Mouse (Mus musculus): ENCODE measurements around the gene Tspan9. TPM values are rescaled to one million over a fixed set of nuclear protein-coding genes. Genes with fewer than 3 reads are reported as not detected.

Tspan9 gene
- polyA plus RNA-seq, 1 experiment from 2014 or later: 177 TPM

DNA sequence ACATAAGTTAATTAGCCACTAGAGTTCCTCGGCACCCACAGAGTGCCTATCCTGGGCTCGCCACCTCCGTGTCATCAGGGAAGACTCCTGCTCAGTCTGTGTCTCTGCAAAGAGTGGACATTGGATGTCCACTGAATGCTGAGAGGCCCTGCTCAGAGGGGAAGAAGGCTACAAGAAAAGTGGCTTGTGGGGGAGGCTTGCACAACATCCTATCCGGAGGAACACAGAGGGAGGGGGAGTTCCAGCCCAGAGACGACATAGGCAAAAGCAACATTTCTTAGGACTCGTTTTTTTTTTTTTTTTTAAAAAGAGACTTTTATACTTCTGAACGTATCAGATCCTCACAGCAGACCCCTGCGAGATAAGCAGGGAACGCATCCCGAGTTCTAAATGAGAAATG, 98.7 kb downstream of the Tspan9 start:
- H3K27me3 ChIP-seq (ENCODE audit: control insufficient read depth, insufficient read depth, low read length): no peaks in the 10 kb centered on the region
- no peaks in the 10 kb centered on the region for H3K36me3 ChIP-seq (ENCODE audit: control insufficient read depth, insufficient read depth, low read length)
- H3K4me2 ChIP-seq (ENCODE audit: low read depth, low read length): no peak overlapping the region
- WGBS: 68% methylated on average over 10 of the region's 10 CpGs
- H3K27ac ChIP-seq (ENCODE audit: low read length): no peak overlapping the region
- H3K4me3 ChIP-seq (replicated peaks; ENCODE audit: low read length): no peak overlapping the region
- H3K9me3 ChIP-seq (replicated peaks; ENCODE audit: control insufficient read depth, low read length): no peaks in the 10 kb centered on the region
- peaks cover 17% of the 10 kb centered on the region for H3K4me1 ChIP-seq (ENCODE audit: control insufficient read depth, insufficient read depth, low read length)
- ATAC-seq (ENCODE audit: insufficient read depth, low FRiP score): no peak
- H3K9ac ChIP-seq (ENCODE audit: low read length): no peak overlapping the region

DNA sequence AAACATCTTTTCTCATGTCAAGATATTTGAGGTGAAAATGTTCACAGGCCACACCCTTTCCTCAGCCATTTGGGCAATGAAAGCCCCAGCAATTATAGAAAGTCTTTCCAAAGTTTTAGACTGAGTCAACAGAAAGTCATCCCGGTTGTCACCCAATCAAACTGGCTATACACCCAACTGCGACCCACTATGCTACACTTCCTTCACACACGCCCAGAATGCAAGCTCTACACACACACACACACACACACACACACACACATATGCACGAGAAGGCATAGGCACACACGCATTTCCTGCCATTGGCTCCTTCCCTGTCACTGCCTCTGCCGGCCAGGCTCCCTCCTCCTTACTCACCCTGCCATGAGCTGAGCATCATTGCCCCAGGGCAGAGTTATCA, 99.9 kb downstream of the Tspan9 start:
- WGBS: 59% methylated on average over 6 of the region's 6 CpGs
- Histone ChIP-seq H3K9me3 (replicated peaks; ENCODE audit: control insufficient read depth, low read length) (no peaks in the 10 kb centered on the region), H3K4me1 (ENCODE audit: control insufficient read depth, insufficient read depth, low read length) (peaks cover 17% of the 10 kb centered on the region), H3K36me3 (ENCODE audit: control insufficient read depth, insufficient read depth, low read length) (no peaks in the 10 kb centered on the region), H3K9ac (ENCODE audit: low read length) (no peak overlapping the region), H3K27me3 (ENCODE audit: control insufficient read depth, insufficient read depth, low read length) (no peaks in the 10 kb centered on the region), H3K4me3 (replicated peaks; ENCODE audit: low read length) (no peak overlapping the region), H3K27ac (ENCODE audit: low read length) (no peak overlapping the region), H3K4me2 (ENCODE audit: low read depth, low read length) (no peak overlapping the region)
- ATAC-seq (ENCODE audit: insufficient read depth, low FRiP score): no peak

DNA sequence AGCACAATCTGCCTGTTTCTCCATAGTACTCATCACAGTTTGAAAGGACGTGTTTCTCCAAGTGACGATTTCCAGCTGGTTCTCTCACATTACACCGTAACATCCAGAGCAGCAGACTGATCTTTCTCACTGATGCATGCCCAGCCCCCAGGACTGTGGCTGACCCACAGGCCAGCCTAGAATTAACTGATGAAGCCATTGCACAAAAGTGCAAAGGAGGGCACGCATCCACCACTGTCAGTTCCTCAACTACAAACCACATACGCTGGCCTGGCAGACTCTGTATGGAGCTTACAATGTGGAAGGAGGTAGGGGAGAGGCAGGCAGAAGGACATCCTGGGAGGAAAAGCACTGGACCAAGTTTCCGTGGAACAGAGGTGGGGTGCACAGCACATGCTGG, 101.6 kb downstream of the Tspan9 start:
- Histone ChIP-seq H3K9ac (ENCODE audit: low read length) (no peak overlapping the region), H3K4me1 (ENCODE audit: control insufficient read depth, insufficient read depth, low read length) (peaks cover 17% of the 10 kb centered on the region), H3K27me3 (ENCODE audit: control insufficient read depth, insufficient read depth, low read length) (no peaks in the 10 kb centered on the region), H3K9me3 (replicated peaks; ENCODE audit: control insufficient read depth, low read length) (no peaks in the 10 kb centered on the region), H3K36me3 (ENCODE audit: control insufficient read depth, insufficient read depth, low read length) (no peaks in the 10 kb centered on the region), H3K4me2 (ENCODE audit: low read depth, low read length) (no peak overlapping the region), H3K4me3 (replicated peaks; ENCODE audit: low read length) (no peak overlapping the region), H3K27ac (ENCODE audit: low read length) (no peak overlapping the region)
- no peak for ATAC-seq (ENCODE audit: insufficient read depth, low FRiP score)
- WGBS: 40% methylated on average over 6 of the region's 6 CpGs

DNA sequence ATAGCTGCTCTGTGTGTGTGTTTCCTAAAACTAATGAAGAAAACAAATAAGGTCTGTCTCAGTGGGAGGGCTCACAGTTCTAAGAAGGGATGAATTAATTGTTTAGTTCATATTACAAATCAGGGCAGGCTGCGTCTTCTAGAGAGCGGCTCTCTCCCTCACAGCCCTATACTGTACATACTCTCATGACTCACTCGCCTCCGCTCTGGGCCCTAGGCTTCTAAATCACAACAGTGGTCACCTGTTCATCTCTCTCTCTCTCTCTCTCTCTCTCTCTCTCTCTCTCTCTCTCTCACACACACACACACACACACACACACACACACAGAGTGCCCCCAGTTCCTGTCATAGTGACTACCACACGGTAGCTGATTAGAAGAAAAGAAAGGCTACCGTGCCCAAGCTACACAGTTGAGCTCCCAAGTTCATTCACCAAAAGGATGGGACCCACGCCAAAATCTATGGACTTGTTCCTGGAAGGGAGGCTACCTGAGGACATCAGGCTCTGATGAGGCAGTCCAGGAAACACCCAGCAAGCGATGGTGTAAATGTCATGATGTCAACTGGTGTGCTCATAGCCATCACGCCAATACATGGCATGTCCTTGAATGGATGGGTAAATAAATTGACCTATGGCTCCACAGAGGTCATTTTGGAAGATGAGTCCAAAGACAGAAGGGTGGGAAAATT, 104.2 kb downstream of the Tspan9 start:
- no peak overlapping the region for H3K4me3 ChIP-seq (replicated peaks; ENCODE audit: low read length)
- H3K27ac ChIP-seq (ENCODE audit: low read length): no peak overlapping the region
- peaks cover 34% of the 10 kb centered on the region for H3K4me1 ChIP-seq (ENCODE audit: control insufficient read depth, insufficient read depth, low read length)
- H3K4me2 ChIP-seq (ENCODE audit: low read depth, low read length): no peak overlapping the region
- H3K27me3 ChIP-seq (ENCODE audit: control insufficient read depth, insufficient read depth, low read length): 0 out of 2 replicates have a peak, but pooled peaks cover 2% of the 10 kb centered on the region
- H3K9ac ChIP-seq (ENCODE audit: low read length): no peak overlapping the region
- no peaks in the 10 kb centered on the region for H3K36me3 ChIP-seq (ENCODE audit: control insufficient read depth, insufficient read depth, low read length)
- no peak for ATAC-seq (ENCODE audit: insufficient read depth, low FRiP score)
- 76% methylated on average over 9 of the region's 9 CpGs for WGBS
- H3K9me3 ChIP-seq (replicated peaks; ENCODE audit: control insufficient read depth, low read length): no peaks in the 10 kb centered on the region

DNA sequence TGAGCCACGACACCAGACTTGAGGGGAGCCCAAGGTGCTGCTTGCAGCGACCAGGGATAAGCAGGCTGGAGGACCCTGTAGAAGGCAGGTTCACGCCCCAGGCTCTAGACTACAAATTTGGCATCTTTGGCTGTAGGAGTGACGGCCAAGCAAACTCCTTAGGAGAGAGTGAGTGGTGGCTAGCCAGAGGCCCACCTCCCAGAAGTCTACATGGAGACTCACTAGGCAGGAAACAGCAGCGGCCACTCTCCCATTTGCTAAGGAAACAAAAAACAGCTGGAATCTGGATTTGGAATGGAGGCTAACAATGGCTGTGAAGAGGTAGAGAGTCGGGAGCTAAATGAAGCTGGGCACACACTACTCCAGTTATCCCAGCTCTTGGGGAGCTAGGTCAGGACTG, 104.8 kb downstream of the Tspan9 start:
- Histone ChIP-seq H3K9me3 (replicated peaks; ENCODE audit: control insufficient read depth, low read length) (no peaks in the 10 kb centered on the region), H3K4me1 (ENCODE audit: control insufficient read depth, insufficient read depth, low read length) (peaks cover 36% of the 10 kb centered on the region)
- WGBS: 49% methylated on average over 6 of the region's 6 CpGs

DNA sequence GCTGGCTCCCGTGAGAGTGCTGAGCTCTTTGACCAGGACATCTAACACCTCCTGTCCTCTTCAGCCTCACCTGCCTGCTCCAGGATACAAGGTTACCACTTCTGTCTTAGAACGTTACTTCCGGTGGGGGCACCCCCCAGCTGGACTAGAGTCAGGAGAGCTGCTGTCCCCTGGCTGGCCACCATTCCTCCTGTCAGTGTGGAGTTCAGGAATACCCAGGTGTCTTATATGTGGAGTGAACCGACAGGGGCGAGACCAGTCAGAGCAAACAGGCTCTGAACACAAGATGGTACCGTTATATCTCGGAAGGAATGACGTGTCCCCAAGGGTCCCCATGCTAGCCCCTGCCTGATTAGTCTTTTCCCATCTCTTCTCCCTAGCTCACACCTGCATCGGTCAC, 106.8 kb downstream of the Tspan9 start:
- Histone ChIP-seq H3K9ac (ENCODE audit: low read length) (no peak overlapping the region), H3K4me2 (ENCODE audit: low read depth, low read length) (no peak overlapping the region), H3K36me3 (ENCODE audit: control insufficient read depth, insufficient read depth, low read length) (no peaks in the 10 kb centered on the region), H3K27me3 (ENCODE audit: control insufficient read depth, insufficient read depth, low read length) (0 out of 2 replicates have a peak, but pooled peaks cover 9% of the 10 kb centered on the region), H3K4me3 (replicated peaks; ENCODE audit: low read length) (no peak overlapping the region), H3K9me3 (replicated peaks; ENCODE audit: control insufficient read depth, low read length) (no peaks in the 10 kb centered on the region), H3K4me1 (ENCODE audit: control insufficient read depth, insufficient read depth, low read length) (peaks cover 25% of the 10 kb centered on the region), H3K27ac (ENCODE audit: low read length) (no peak overlapping the region)
- no peak for ATAC-seq (ENCODE audit: insufficient read depth, low FRiP score)
- 75% methylated on average over 9 of the region's 9 CpGs for WGBS

More for the DNA sequence above, 104.8 kb downstream of the Tspan9 start:
- H3K4me2 ChIP-seq (ENCODE audit: low read depth, low read length): no peak overlapping the region
- 0 out of 2 replicates have a peak, but pooled peaks cover 9% of the 10 kb centered on the region for H3K27me3 ChIP-seq (ENCODE audit: control insufficient read depth, insufficient read depth, low read length)
- no peak for ATAC-seq (ENCODE audit: insufficient read depth, low FRiP score)
- H3K9ac ChIP-seq (ENCODE audit: low read length): no peak overlapping the region
- no peak overlapping the region for H3K27ac ChIP-seq (ENCODE audit: low read length)
- H3K36me3 ChIP-seq (ENCODE audit: control insufficient read depth, insufficient read depth, low read length): no peaks in the 10 kb centered on the region
- no peak overlapping the region for H3K4me3 ChIP-seq (replicated peaks; ENCODE audit: low read length)

DNA sequence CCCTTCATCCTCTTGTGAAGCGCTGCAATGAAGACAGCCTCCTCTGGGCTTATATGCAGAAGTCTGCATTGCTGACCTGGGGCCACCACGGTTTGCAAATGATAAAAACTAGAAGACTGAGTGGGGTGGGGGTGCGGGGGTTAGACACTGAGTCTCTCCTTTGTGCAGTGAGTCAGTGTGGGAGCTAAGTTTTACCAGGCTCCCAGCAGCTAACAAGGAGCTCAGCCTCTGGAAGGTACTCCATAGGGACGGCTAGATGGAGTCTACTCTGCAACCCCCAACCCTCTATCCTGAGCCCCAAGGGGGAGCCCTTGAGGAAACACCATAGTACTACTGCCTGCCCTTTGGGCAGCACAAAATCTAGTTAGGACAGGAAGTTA, 107.5 kb downstream of the Tspan9 start:
- no peak for ATAC-seq (ENCODE audit: insufficient read depth, low FRiP score)

DNA sequence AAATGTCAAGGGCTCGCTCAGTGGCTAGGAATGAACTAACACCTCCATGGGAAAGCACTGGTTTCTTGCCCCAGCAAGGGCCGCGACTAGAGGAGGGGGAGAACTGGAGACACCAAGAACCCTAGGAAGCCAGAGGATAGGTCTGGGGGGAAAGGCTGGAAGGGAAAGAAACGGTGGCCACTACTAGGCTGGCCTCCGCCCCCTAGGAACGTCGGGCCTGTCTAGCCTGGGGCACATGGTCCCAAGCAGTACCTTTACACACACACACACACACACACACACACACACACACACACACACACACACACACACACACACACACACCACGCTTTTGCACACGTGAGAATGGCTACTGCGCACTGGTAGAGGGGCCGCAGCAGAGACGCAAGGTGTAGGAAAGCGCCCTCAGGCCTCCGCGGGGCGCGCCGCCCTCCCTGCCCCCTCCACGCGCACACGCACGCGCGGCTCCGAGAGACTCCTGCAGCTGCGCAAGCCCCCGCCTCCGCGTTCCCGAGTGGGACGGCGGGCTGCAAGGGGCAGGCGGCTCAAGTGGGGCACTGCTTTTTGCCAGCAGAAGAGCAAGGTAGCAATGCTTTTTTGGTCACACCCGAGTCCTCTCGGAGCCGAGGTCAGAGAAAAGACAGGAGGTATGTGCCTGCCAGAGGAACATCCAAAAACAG, 108.0 kb downstream of the Tspan9 start:
- Histone ChIP-seq H3K4me2 (ENCODE audit: low read depth, low read length) (peak overlapping the region; percentile 90), H3K9me3 (replicated peaks; ENCODE audit: control insufficient read depth, low read length) (no peaks in the 10 kb centered on the region), H3K36me3 (ENCODE audit: control insufficient read depth, insufficient read depth, low read length) (no peaks in the 10 kb centered on the region), H3K27me3 (ENCODE audit: control insufficient read depth, insufficient read depth, low read length) (0 out of 2 replicates have a peak, but pooled peaks cover 9% of the 10 kb centered on the region), H3K4me1 (ENCODE audit: control insufficient read depth, insufficient read depth, low read length) (peaks cover 25% of the 10 kb centered on the region), H3K27ac (ENCODE audit: low read length) (peak overlapping the region; percentile 84), H3K9ac (ENCODE audit: low read length) (peak overlapping the region; percentile 76), H3K4me3 (replicated peaks; ENCODE audit: low read length) (peak overlapping the region; percentile 63)
- ATAC-seq (ENCODE audit: insufficient read depth, low FRiP score): peak; percentile 28; the same call in 1 of the 2 replicates
- 2% methylated on average over 36 of the region's 36 CpGs for WGBS

More for the DNA sequence above, 107.5 kb downstream of the Tspan9 start:
- Histone ChIP-seq H3K27ac (ENCODE audit: low read length) (peak overlapping the region; percentile 84; the same call in 1 of the 2 replicates), H3K9ac (ENCODE audit: low read length) (peak overlapping the region; percentile 76), H3K4me2 (ENCODE audit: low read depth, low read length) (peak overlapping the region; percentile 90), H3K4me3 (replicated peaks; ENCODE audit: low read length) (peak overlapping the region; percentile 63), H3K4me1 (ENCODE audit: control insufficient read depth, insufficient read depth, low read length) (peaks cover 25% of the 10 kb centered on the region), H3K27me3 (ENCODE audit: control insufficient read depth, insufficient read depth, low read length) (0 out of 2 replicates have a peak, but pooled peaks cover 9% of the 10 kb centered on the region), H3K36me3 (ENCODE audit: control insufficient read depth, insufficient read depth, low read length) (no peaks in the 10 kb centered on the region), H3K9me3 (replicated peaks; ENCODE audit: control insufficient read depth, low read length) (no peaks in the 10 kb centered on the region)
- WGBS: 5% methylated on average over 4 of the region's 4 CpGs
